ENCODE assay signal across 11 mouse cellular contexts in genomic region chr8:9580192-9580591, GRCm38 (mm10).
DNase-seq lines count a peak whose midpoint lies in the region; ATAC-seq and TF ChIP-seq lines count a peak whose summit lies in the region.
"Had no signal": no experiment of that assay in that cellular context is flagged by ENCODE, and none has a peak within 500 bp of the region (broad histone marks: within the 10 kb centered on the region; RNA-seq: fewer than 3 reads in every experiment).

No protein-coding gene starts in this region.

- TF ChIP-seq EP300 in heart, adult 2 months (IDR thresholded peaks at IDR 0.05; ENCODE audit: insufficient read depth, low read depth, low read length): no peak
- no peak for TF ChIP-seq EP300 in stomach, postnatal 0 days (optimal IDR thresholded peaks at IDR 0.05)

- intact Hi-C loops in heart, adult 2 months (cut with DNase I): no loop called here

- H3K79me2 ChIP-seq in heart, adult 2 months (replicated peaks; ENCODE audit: control insufficient read depth, insufficient read depth, low read length): no peaks in the 10 kb centered on the region

- no peak for TF ChIP-seq POLR2A in heart, adult 2 months (IDR thresholded peaks at IDR 0.05; ENCODE audit: insufficient read depth, low read depth, low read length)

- ATAC-seq in heart, embryonic 12.5 days (ENCODE audit: insufficient number of reproducible peaks, low FRiP score): no peak
- ATAC-seq in midbrain, postnatal 0 days (ENCODE audit: low FRiP score): no peak
- no peak for ATAC-seq in embryonic facial prominence, embryonic 14.5 days (ENCODE audit: low read depth)
- no peak for ATAC-seq in stomach, postnatal 0 days (ENCODE audit: low FRiP score, low TSS enrichment)
- ATAC-seq: Patski had no signal

- H3K4me3 ChIP-seq in heart, adult 2 months: no peak overlapping the region
- H3K4me3 ChIP-seq in heart, embryonic 12.5 days: no peak overlapping the region
- H3K4me3 ChIP-seq in midbrain, postnatal 0 days (ENCODE audit: low read depth, low read length): no peak overlapping the region
- H3K4me3 ChIP-seq in midbrain, embryonic 10.5 days: no peak overlapping the region
- no peak overlapping the region for H3K4me3 ChIP-seq in embryonic facial prominence, embryonic 14.5 days (ENCODE audit: low read depth, low read length)
- no peak overlapping the region for H3K4me3 ChIP-seq in stomach, postnatal 0 days (ENCODE audit: low read depth, low read length)
- H3K4me3 ChIP-seq: myocyte had no signal

- 24% methylated on average over 3 of the region's 3 CpGs for WGBS in heart, adult 2 months
- 27% methylated on average over 3 of the region's 3 CpGs for WGBS in heart, embryonic 12.5 days
- WGBS in midbrain, postnatal 0 days: 29% methylated on average over 3 of the region's 3 CpGs
- WGBS in midbrain, embryonic 10.5 days: 33% methylated on average over 3 of the region's 3 CpGs
- 30% methylated on average over 3 of the region's 3 CpGs for WGBS in embryonic facial prominence, embryonic 14.5 days
- 26% methylated on average over 3 of the region's 3 CpGs for WGBS in stomach, postnatal 0 days

- no peak overlapping the region for H3K27ac ChIP-seq in heart, adult 2 months
- H3K27ac ChIP-seq in heart, embryonic 12.5 days (ENCODE audit: poor library complexity, severe bottlenecking): no peak overlapping the region
- no peak overlapping the region for H3K27ac ChIP-seq in midbrain, postnatal 0 days (ENCODE audit: low read depth, low read length)
- H3K27ac ChIP-seq in midbrain, embryonic 10.5 days (replicated peaks): no peak overlapping the region
- no peak overlapping the region for H3K27ac ChIP-seq in embryonic facial prominence, embryonic 14.5 days (replicated peaks; ENCODE audit: low read depth, low read length)
- H3K27ac ChIP-seq in stomach, postnatal 0 days (replicated peaks): no peak overlapping the region

- peak; percentile 29; the same call in 1 of the 2 replicates for TF ChIP-seq CTCF in heart, adult 2 months (IDR thresholded peaks at IDR 0.05)
- TF ChIP-seq CTCF in midbrain, postnatal 0 days (IDR thresholded peaks at IDR 0.05): peak; percentile 54
- peak; percentile 59 for TF ChIP-seq CTCF in stomach, postnatal 0 days (IDR thresholded peaks at IDR 0.05; ENCODE audit: low read depth)

- no peak overlapping the region for H3K9ac ChIP-seq in heart, adult 2 months (ENCODE audit: low read depth, low read length)
- no peak overlapping the region for H3K9ac ChIP-seq in heart, embryonic 12.5 days
- H3K9ac ChIP-seq in midbrain, postnatal 0 days (replicated peaks; ENCODE audit: low read length, poor library complexity, severe bottlenecking): no peak overlapping the region
- no peak overlapping the region for H3K9ac ChIP-seq in embryonic facial prominence, embryonic 14.5 days (ENCODE audit: low read depth, low read length)
- H3K9ac ChIP-seq in stomach, postnatal 0 days (ENCODE audit: low read length): no peak overlapping the region

- H3K4me1 ChIP-seq in heart, adult 2 months (ENCODE audit: control insufficient read depth, insufficient read depth, low read length): no peaks in the 10 kb centered on the region
- no peaks in the 10 kb centered on the region for H3K4me1 ChIP-seq in heart, embryonic 12.5 days (replicated peaks)
- no peaks in the 10 kb centered on the region for H3K4me1 ChIP-seq in midbrain, postnatal 0 days (ENCODE audit: insufficient read depth, low read length)
- no peaks in the 10 kb centered on the region for H3K4me1 ChIP-seq in midbrain, embryonic 10.5 days
- no peaks in the 10 kb centered on the region for H3K4me1 ChIP-seq in embryonic facial prominence, embryonic 14.5 days (ENCODE audit: control insufficient read depth, insufficient read depth, low read length)
- no peaks in the 10 kb centered on the region for H3K4me1 ChIP-seq in stomach, postnatal 0 days (replicated peaks; ENCODE audit: control insufficient read depth, insufficient read depth)

- no peaks in the 10 kb centered on the region for H3K27me3 ChIP-seq in heart, adult 2 months (ENCODE audit: control insufficient read depth, insufficient read depth, low read length)
- H3K27me3 ChIP-seq in heart, embryonic 12.5 days (replicated peaks): no peaks in the 10 kb centered on the region
- H3K27me3 ChIP-seq in midbrain, postnatal 0 days (ENCODE audit: insufficient read depth, low read length): no peaks in the 10 kb centered on the region
- H3K27me3 ChIP-seq in midbrain, embryonic 10.5 days (ENCODE audit: low read depth, poor library complexity, severe bottlenecking): no peaks in the 10 kb centered on the region
- H3K27me3 ChIP-seq in embryonic facial prominence, embryonic 14.5 days (replicated peaks; ENCODE audit: control insufficient read depth, insufficient read depth, low read length): no peaks in the 10 kb centered on the region
- H3K27me3 ChIP-seq in stomach, postnatal 0 days (ENCODE audit: control insufficient read depth, insufficient read depth, low read length): no peaks in the 10 kb centered on the region
- H3K27me3 ChIP-seq: Patski had no signal

- no peaks in the 10 kb centered on the region for H3K9me3 ChIP-seq in heart, embryonic 12.5 days (replicated peaks)
- no peaks in the 10 kb centered on the region for H3K9me3 ChIP-seq in midbrain, postnatal 0 days (ENCODE audit: low read length)
- no peaks in the 10 kb centered on the region for H3K9me3 ChIP-seq in midbrain, embryonic 10.5 days (replicated peaks)
- no peaks in the 10 kb centered on the region for H3K9me3 ChIP-seq in embryonic facial prominence, embryonic 14.5 days (ENCODE audit: control insufficient read depth, low read length)
- no peaks in the 10 kb centered on the region for H3K9me3 ChIP-seq in stomach, postnatal 0 days (ENCODE audit: control insufficient read depth, low read length)

- H3K4me2 ChIP-seq in heart, embryonic 12.5 days: no peak overlapping the region
- no peak overlapping the region for H3K4me2 ChIP-seq in midbrain, postnatal 0 days (ENCODE audit: low read depth, low read length, poor library complexity, severe bottlenecking)
- no peak overlapping the region for H3K4me2 ChIP-seq in embryonic facial prominence, embryonic 14.5 days (ENCODE audit: low read depth, low read length)
- H3K4me2 ChIP-seq in stomach, postnatal 0 days (replicated peaks; ENCODE audit: low read depth): no peak overlapping the region
- H3K4me2 ChIP-seq: heart, embryonic 11.5 days had no signal

- no peak for DNase-seq in heart, adult 2 months
- peak; percentile 40 for DNase-seq in midbrain, postnatal 0 days (ENCODE audit: low spot score)
- no peak for DNase-seq in midbrain, embryonic 10.5 days (ENCODE audit: low spot score)
- DNase-seq in embryonic facial prominence, embryonic 14.5 days (ENCODE audit: low spot score): peak; percentile 16
- no peak for DNase-seq in stomach, postnatal 0 days (ENCODE audit: low spot score)
- DNase-seq in adrenal gland, adult 2 months: no peak
- no peak for DNase-seq in left cerebral cortex, adult 9 months (ENCODE audit: low spot score in 2 of 2)

- no peaks in the 10 kb centered on the region for H3K36me3 ChIP-seq in heart, adult 2 months (ENCODE audit: control insufficient read depth, insufficient read depth, low read length)
- H3K36me3 ChIP-seq in heart, embryonic 12.5 days: no peaks in the 10 kb centered on the region
- H3K36me3 ChIP-seq in midbrain, postnatal 0 days (ENCODE audit: insufficient read depth, low read length): no peaks in the 10 kb centered on the region
- no peaks in the 10 kb centered on the region for H3K36me3 ChIP-seq in midbrain, embryonic 10.5 days
- no peaks in the 10 kb centered on the region for H3K36me3 ChIP-seq in embryonic facial prominence, embryonic 14.5 days (ENCODE audit: control insufficient read depth, insufficient read depth, low read length)
- no peaks in the 10 kb centered on the region for H3K36me3 ChIP-seq in stomach, postnatal 0 days (ENCODE audit: control insufficient read depth, insufficient read depth, low read length)

Comparison
In these comparisons a context has a peak if more than half of its experiments do, and no peak if none do; other contexts are left out.
1. DNase-seq: peak in midbrain, postnatal 0 days (single experiment) and embryonic facial prominence, embryonic 14.5 days (single experiment); none in heart, adult 2 months (0 of 2), midbrain, embryonic 10.5 days (single experiment), stomach, postnatal 0 days (single experiment), adrenal gland, adult 2 months (single experiment) and left cerebral cortex, adult 9 months (0 of 2).
2. Peak in every context shown above with its lines, with median percentiles within 50 percentile points of each other: CTCF ChIP-seq.